Mouse (Mus musculus): ENCODE measurements around the gene Ncapd2. TPM values are rescaled to one million over a fixed set of nuclear protein-coding genes. Genes with fewer than 3 reads are reported as not detected.

The Ncapd2 gene
- total and polyA plus RNA-seq, 2 experiments from 2014 or later: 21.0 to 33.7 TPM

DNA sequence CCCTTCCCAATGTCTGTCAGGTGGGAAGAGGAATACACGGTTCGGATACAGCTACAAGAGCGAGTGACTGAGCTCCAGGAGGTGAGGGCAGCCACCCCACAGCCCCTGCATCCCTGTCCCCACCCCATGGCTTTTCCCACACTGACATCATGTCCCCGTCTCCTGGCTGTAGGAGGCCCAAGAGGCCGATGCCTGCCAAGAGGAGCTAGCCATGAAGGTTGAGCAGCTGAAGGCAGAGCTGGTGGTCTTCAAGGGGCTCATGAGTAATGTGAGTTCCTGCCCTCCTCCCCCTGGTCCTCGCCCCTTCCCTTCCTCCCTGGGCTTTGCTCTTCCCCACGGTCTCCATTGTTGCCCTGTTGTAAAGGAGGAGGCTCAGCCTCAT is 41.9 kb downstream of the Ncapd2 start:
- WGBS: 60% methylated on average over 7 of the region's 7 CpGs
- ATAC-seq (ENCODE audit: low FRiP score): no peak
- Histone ChIP-seq H3K9me3 (ENCODE audit: low read length) (no peaks in the 10 kb centered on the region), H3K4me1 (ENCODE audit: insufficient read depth, low read length) (peaks cover 24% of the 10 kb centered on the region; the same call in 1 of the 2 replicates), H3K9ac (replicated peaks; ENCODE audit: low read length, poor library complexity, severe bottlenecking) (no peak overlapping the region), H3K27me3 (ENCODE audit: insufficient read depth, low read length) (no peaks in the 10 kb centered on the region), H3K27ac (ENCODE audit: low read depth, low read length) (no peak overlapping the region; the same call in 1 of the 2 replicates), H3K4me3 (ENCODE audit: low read depth, low read length) (no peak overlapping the region), H3K4me2 (ENCODE audit: low read depth, low read length, poor library complexity, severe bottlenecking) (no peak overlapping the region), H3K36me3 (ENCODE audit: insufficient read depth, low read length) (peaks cover 22% of the 10 kb centered on the region)
- TF ChIP-seq CTCF (IDR thresholded peaks at IDR 0.05): no peak
- no peak for DNase-seq (ENCODE audit: low spot score)

- H3K4me3 ChIP-seq (ENCODE audit: low read depth, low read length): no peak overlapping the region
- peak overlapping the region; percentile 18; the same call in 1 of the 2 replicates for H3K4me2 ChIP-seq (ENCODE audit: low read depth, low read length, poor library complexity, severe bottlenecking)
- no peaks in the 10 kb centered on the region for H3K9me3 ChIP-seq (ENCODE audit: low read length)
- H3K4me1 ChIP-seq (ENCODE audit: insufficient read depth, low read length): peaks cover 25% of the 10 kb centered on the region; the same call in 1 of the 2 replicates
- H3K9ac ChIP-seq (replicated peaks; ENCODE audit: low read length, poor library complexity, severe bottlenecking): no peak overlapping the region
- H3K27ac ChIP-seq (ENCODE audit: low read depth, low read length): peak overlapping the region; percentile 43
- DNase-seq (ENCODE audit: low spot score) (peak; percentile 65), ATAC-seq (ENCODE audit: low FRiP score) (no peak)
- TF ChIP-seq CTCF (IDR thresholded peaks at IDR 0.05): no peak
- H3K36me3 ChIP-seq (ENCODE audit: insufficient read depth, low read length): peaks cover 21% of the 10 kb centered on the region
- 74% methylated on average over 16 of the region's 16 CpGs for WGBS
- H3K27me3 ChIP-seq (ENCODE audit: insufficient read depth, low read length): no peaks in the 10 kb centered on the region
Measured at GRCm38 (mm10) chr6:125148926-125149568, 42.5 kb downstream of the Ncapd2 start.

DNA sequence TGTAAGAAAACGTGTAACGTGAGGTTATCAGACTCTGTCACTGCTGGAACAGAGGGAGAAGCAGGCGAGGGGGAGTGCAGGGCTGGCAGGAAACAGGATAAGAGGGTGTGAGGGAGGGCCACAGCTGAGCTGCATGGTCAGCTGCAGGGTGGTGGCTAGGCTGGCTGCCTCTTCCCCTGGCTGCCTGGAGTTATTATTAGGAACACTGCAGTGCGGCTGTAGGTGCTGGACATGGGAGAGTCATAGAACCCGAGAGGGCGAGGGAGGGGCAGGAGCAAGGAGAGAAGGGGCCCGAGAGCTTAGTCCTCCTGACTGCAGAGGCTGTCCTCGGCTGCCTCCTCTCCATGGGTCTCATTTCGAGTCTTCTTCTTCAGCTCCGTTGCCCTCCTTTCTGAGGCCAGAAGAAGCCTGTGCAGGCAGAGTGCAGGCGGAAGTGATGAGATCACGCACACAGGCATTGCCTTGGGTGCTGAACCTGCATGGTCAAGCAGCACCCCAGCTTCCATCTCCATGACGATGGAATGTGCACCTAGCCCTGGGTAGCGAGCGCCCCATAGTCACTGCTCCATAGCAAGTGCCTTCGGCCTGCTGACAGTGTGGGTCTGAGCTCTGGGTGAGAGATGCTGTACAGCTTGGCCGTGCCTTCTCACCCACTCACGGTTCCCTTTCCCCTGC is 43.1 kb downstream of the Ncapd2 start:
- WGBS: 63% methylated on average over 18 of the region's 18 CpGs
- no peak for ATAC-seq (ENCODE audit: low FRiP score)
- Histone ChIP-seq H3K36me3 (ENCODE audit: insufficient read depth, low read length) (peaks cover 15% of the 10 kb centered on the region), H3K4me2 (ENCODE audit: low read depth, low read length, poor library complexity, severe bottlenecking) (peak overlapping the region; percentile 18; the same call in 1 of the 2 replicates), H3K4me1 (ENCODE audit: insufficient read depth, low read length) (peaks cover 25% of the 10 kb centered on the region; the same call in 1 of the 2 replicates), H3K9me3 (ENCODE audit: low read length) (no peaks in the 10 kb centered on the region), H3K4me3 (ENCODE audit: low read depth, low read length) (no peak overlapping the region), H3K27me3 (ENCODE audit: insufficient read depth, low read length) (no peaks in the 10 kb centered on the region), H3K27ac (ENCODE audit: low read depth, low read length) (peak overlapping the region; percentile 43; the same call in 1 of the 2 replicates), H3K9ac (replicated peaks; ENCODE audit: low read length, poor library complexity, severe bottlenecking) (peak overlapping the region; percentile 95; the same call in 1 of the 2 replicates)
- DNase-seq (ENCODE audit: low spot score): no peak
- no peak for TF ChIP-seq CTCF (IDR thresholded peaks at IDR 0.05)

- Histone ChIP-seq H3K27ac (ENCODE audit: low read depth, low read length) (no peak overlapping the region), H3K4me2 (ENCODE audit: low read depth, low read length, poor library complexity, severe bottlenecking) (peak overlapping the region; percentile 98), H3K9me3 (ENCODE audit: low read length) (no peaks in the 10 kb centered on the region), H3K36me3 (ENCODE audit: insufficient read depth, low read length) (peaks cover 7% of the 10 kb centered on the region), H3K4me3 (ENCODE audit: low read depth, low read length) (peak overlapping the region; percentile 5; the same call in 1 of the 2 replicates), H3K27me3 (ENCODE audit: insufficient read depth, low read length) (no peaks in the 10 kb centered on the region), H3K9ac (replicated peaks; ENCODE audit: low read length, poor library complexity, severe bottlenecking) (peak overlapping the region; percentile 95; the same call in 1 of the 2 replicates), H3K4me1 (ENCODE audit: insufficient read depth, low read length) (peaks cover 25% of the 10 kb centered on the region; the same call in 1 of the 2 replicates)
- ATAC-seq (ENCODE audit: low FRiP score): no peak
- no peak for DNase-seq (ENCODE audit: low spot score)
- 54% methylated on average over 10 of the region's 10 CpGs for WGBS
- TF ChIP-seq CTCF (IDR thresholded peaks at IDR 0.05): no peak
Measured at GRCm38 (mm10) chr6:125147329-125147728, 44.2 kb downstream of the Ncapd2 start.

DNA sequence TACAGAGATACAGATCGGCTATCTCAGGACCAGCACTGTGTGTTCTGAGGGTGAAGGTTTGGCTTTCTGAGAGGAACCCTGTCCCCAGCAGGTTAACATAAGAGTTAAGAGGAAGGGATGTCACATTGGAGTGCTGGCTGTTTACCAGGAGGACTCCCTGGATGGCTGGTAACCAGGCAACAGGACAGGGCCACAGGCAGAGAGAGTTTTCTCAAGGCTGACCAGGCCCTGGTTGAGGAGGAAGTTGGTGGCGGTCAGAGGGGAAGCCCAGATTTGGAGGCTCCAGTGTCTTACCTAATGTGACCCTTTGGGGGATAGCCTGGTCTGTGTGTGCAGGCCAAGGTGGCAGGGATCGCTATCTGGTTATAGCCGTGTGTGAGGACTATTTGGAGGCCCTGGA is 44.7 kb downstream of the Ncapd2 start:
- Histone ChIP-seq H3K27ac (ENCODE audit: low read depth, low read length) (no peak overlapping the region), H3K4me1 (ENCODE audit: insufficient read depth, low read length) (peaks cover 25% of the 10 kb centered on the region; the same call in 1 of the 2 replicates), H3K36me3 (ENCODE audit: insufficient read depth, low read length) (0 out of 2 replicates have a peak, but pooled peaks cover 7% of the 10 kb centered on the region), H3K9me3 (ENCODE audit: low read length) (no peaks in the 10 kb centered on the region), H3K4me3 (ENCODE audit: low read depth, low read length) (peak overlapping the region; percentile 77; the same call in 1 of the 2 replicates), H3K27me3 (ENCODE audit: insufficient read depth, low read length) (no peaks in the 10 kb centered on the region), H3K9ac (replicated peaks; ENCODE audit: low read length, poor library complexity, severe bottlenecking) (peak overlapping the region; percentile 95; the same call in 1 of the 2 replicates), H3K4me2 (ENCODE audit: low read depth, low read length, poor library complexity, severe bottlenecking) (peak overlapping the region; percentile 98)
- TF ChIP-seq CTCF (IDR thresholded peaks at IDR 0.05): no peak
- DNase-seq (ENCODE audit: low spot score): peak; percentile 53
- ATAC-seq (ENCODE audit: low FRiP score): no peak
- 71% methylated on average over 4 of the region's 4 CpGs for WGBS

- no peak for DNase-seq (ENCODE audit: low spot score)
- H3K4me1 ChIP-seq (ENCODE audit: insufficient read depth, low read length): peaks cover 25% of the 10 kb centered on the region; the same call in 1 of the 2 replicates
- no peak for TF ChIP-seq CTCF (IDR thresholded peaks at IDR 0.05)
Measured at GRCm38 (mm10) chr6:125146148-125146547, 45.4 kb downstream of the Ncapd2 start.

More at GRCm38 (mm10) chr6:125146148-125146547, 45.4 kb downstream of the Ncapd2 start:
- Histone ChIP-seq H3K36me3 (ENCODE audit: insufficient read depth, low read length) (peaks cover 13% of the 10 kb centered on the region), H3K4me3 (ENCODE audit: low read depth, low read length) (peak overlapping the region; percentile 77), H3K4me2 (ENCODE audit: low read depth, low read length, poor library complexity, severe bottlenecking) (peak overlapping the region; percentile 98), H3K27me3 (ENCODE audit: insufficient read depth, low read length) (no peaks in the 10 kb centered on the region), H3K9me3 (ENCODE audit: low read length) (no peaks in the 10 kb centered on the region), H3K9ac (replicated peaks; ENCODE audit: low read length, poor library complexity, severe bottlenecking) (peak overlapping the region; percentile 95), H3K27ac (ENCODE audit: low read depth, low read length) (peak overlapping the region; percentile 89)
- WGBS: 45% methylated on average over 7 of the region's 7 CpGs
- no peak for ATAC-seq (ENCODE audit: low FRiP score)

All from midbrain, postnatal 0 days (tissue).